Mouse (Mus musculus): ENCODE data around the gene Tiam1. TPM values are rescaled to one million over a fixed set of nuclear protein-coding genes. Genes with fewer than 3 reads are reported as not detected.

Tiam1 gene
- total RNA-seq, 2 experiments from 2014 or later, result 4.4 to 5.3 TPM

GRCm38 (mm10) chr16:89950754-89951153, 192.8 kb downstream of the Tiam1 start:
- DNase-seq, result no peak

GRCm38 (mm10) chr16:89950251-89950650, 193.3 kb downstream of the Tiam1 start:
- no peak for DNase-seq

- DNase-seq, result no peak
Observed at GRCm38 (mm10) chr16:89948040-89948439, 195.5 kb downstream of the Tiam1 start.

- no peak for DNase-seq
Observed at GRCm38 (mm10) chr16:89946816-89947215, 196.8 kb downstream of the Tiam1 start.

GRCm38 (mm10) chr16:89944604-89945283, 198.8 kb downstream of the Tiam1 start:
- DNase-seq, result no peak

- no peak for DNase-seq
Observed at GRCm38 (mm10) chr16:89944050-89944449, 199.5 kb downstream of the Tiam1 start.

GRCm38 (mm10) chr16:89943267-89943971, 200.2 kb downstream of the Tiam1 start:
- no peak for DNase-seq

- no peak for DNase-seq
Observed at GRCm38 (mm10) chr16:89940696-89941095, 202.9 kb downstream of the Tiam1 start.

GRCm38 (mm10) chr16:89938277-89938676, 205.3 kb downstream of the Tiam1 start:
- no peak for DNase-seq

- DNase-seq, result no peak
Observed at GRCm38 (mm10) chr16:89936571-89936970, 207.0 kb downstream of the Tiam1 start.

GRCm38 (mm10) chr16:89935398-89935797, 208.2 kb downstream of the Tiam1 start:
- no peak for DNase-seq

- no peak for DNase-seq
Observed at GRCm38 (mm10) chr16:89934616-89935015, 209.0 kb downstream of the Tiam1 start.

- no peak for DNase-seq
Observed at GRCm38 (mm10) chr16:89933976-89934375, 209.6 kb downstream of the Tiam1 start.

- no peak for DNase-seq
Observed at GRCm38 (mm10) chr16:89928611-89929010, 215.0 kb downstream of the Tiam1 start.

GRCm38 (mm10) chr16:89924249-89924890, 219.2 kb downstream of the Tiam1 start:
- DNase-seq, result no peak

GRCm38 (mm10) chr16:89923311-89923710, 220.3 kb downstream of the Tiam1 start:
- no peak for DNase-seq

- no peak for DNase-seq
Observed at GRCm38 (mm10) chr16:89922458-89922857, 221.1 kb downstream of the Tiam1 start.

GRCm38 (mm10) chr16:89921370-89921769, 222.2 kb downstream of the Tiam1 start:
- DNase-seq, result no peak

GRCm38 (mm10) chr16:89920417-89920816, 223.2 kb downstream of the Tiam1 start:
- DNase-seq, result no peak

- DNase-seq, result no peak
Observed at GRCm38 (mm10) chr16:89917404-89917803, 226.2 kb downstream of the Tiam1 start.

- no peak for DNase-seq
Observed at GRCm38 (mm10) chr16:89914946-89915345, 228.6 kb downstream of the Tiam1 start.

- DNase-seq, result peak; percentile 33
Observed at GRCm38 (mm10) chr16:89912686-89913375, 230.7 kb downstream of the Tiam1 start.
